ENCODE assay signal across 8 mouse cellular contexts in the genomic region with DNA sequence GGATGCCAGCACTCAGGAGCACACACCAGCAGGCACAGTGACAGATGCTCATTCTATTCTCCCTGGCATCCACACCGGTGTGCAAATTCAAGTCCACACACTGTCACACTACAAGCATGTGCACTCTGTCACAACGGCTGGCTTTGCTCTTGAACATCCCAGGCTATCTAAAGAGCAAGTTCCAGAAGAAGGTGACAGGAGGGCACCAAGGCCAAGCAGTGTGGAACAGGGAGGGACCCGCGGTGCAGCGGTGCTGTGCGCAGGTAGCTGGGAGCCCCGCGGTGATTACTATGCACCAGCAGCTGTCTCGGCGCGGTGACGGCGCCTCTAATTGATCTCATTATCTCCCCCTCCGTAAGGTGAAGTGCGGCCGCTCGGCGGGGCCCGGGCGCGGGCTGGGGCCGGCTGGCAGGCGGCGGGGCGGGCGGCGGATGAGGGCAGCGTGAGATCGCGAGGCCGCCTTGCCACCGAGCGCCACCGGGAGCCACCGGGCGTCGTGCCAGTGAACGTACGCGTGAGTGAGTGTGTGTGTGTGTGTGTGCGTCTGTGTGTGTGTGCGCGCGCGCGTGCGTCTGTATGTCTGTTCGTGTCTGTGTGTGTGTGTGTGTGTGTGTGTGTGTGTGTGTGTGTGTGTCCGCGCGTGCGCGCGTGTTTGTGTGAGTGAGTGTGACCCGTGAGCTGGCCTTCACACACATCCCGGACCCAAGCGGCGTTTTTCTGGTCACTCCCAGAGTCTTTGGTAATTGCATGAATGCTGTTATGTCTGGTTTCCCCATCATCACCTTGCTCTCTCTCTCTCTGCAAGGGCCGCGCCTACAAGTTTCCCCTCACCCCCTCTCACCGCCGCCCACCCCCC.
A peak's percentile ranks its signal among the peaks of the same experiment; 100 is the strongest.
DNase-seq lines count a peak whose midpoint lies in the region; ATAC-seq and TF ChIP-seq lines count a peak whose summit lies in the region.

No protein-coding gene starts in this region.

- no peak for TF ChIP-seq CTCF in heart, postnatal 0 days (IDR thresholded peaks at IDR 0.05; ENCODE audit: low read depth)

- peak overlapping the region; percentile 33 for H3K4me3 ChIP-seq in forebrain, embryonic 11.5 days (ENCODE audit: low read depth, low read length)
- peak overlapping the region; percentile 53 for H3K4me3 ChIP-seq in heart, postnatal 0 days (ENCODE audit: low read depth, low read length)
- H3K4me3 ChIP-seq in liver, embryonic 15.5 days (replicated peaks) = peak overlapping the region; percentile 21; the same call in 1 of the 2 replicates
- H3K4me3 ChIP-seq in neural tube, embryonic 15.5 days (replicated peaks) = peak overlapping the region; percentile 49

- H3K4me2 ChIP-seq in forebrain, embryonic 11.5 days (ENCODE audit: low read depth, low read length, severe bottlenecking) = peak overlapping the region; percentile 71
- peak overlapping the region; percentile 91 for H3K4me2 ChIP-seq in heart, postnatal 0 days (ENCODE audit: low read depth, low read length)
- peak overlapping the region; percentile 49 for H3K4me2 ChIP-seq in liver, embryonic 15.5 days
- H3K4me2 ChIP-seq in neural tube, embryonic 15.5 days = peak overlapping the region; percentile 84

- no peak for TF ChIP-seq EP300 in heart, postnatal 0 days (IDR thresholded peaks at IDR 0.05; ENCODE audit: low read depth)

- H3K36me3 ChIP-seq in forebrain, embryonic 11.5 days (ENCODE audit: control insufficient read depth, insufficient read depth, low read length) = no peaks in the 10 kb centered on the region
- no peaks in the 10 kb centered on the region for H3K36me3 ChIP-seq in heart, postnatal 0 days (replicated peaks; ENCODE audit: control insufficient read depth, insufficient read depth, low read length)
- no peaks in the 10 kb centered on the region for H3K36me3 ChIP-seq in liver, embryonic 15.5 days (replicated peaks)
- no peaks in the 10 kb centered on the region for H3K36me3 ChIP-seq in neural tube, embryonic 15.5 days

- peak overlapping the region; percentile 58 for H3K27ac ChIP-seq in forebrain, embryonic 11.5 days (ENCODE audit: low read depth, low read length)
- H3K27ac ChIP-seq in heart, postnatal 0 days (ENCODE audit: low read depth) = no peak overlapping the region
- no peak overlapping the region for H3K27ac ChIP-seq in liver, embryonic 15.5 days (replicated peaks)
- H3K27ac ChIP-seq in neural tube, embryonic 15.5 days (replicated peaks) = peak overlapping the region; percentile 88

- DNase-seq in heart, adult 18-20 months = peak; percentile 28 to 64
- DNase-seq in heart, postnatal 25 days (ENCODE audit: low spot score) = no peak
- DNase-seq in forebrain, embryonic 11.5 days (ENCODE audit: low spot score) = peak; percentile 82
- peak; percentile 30 for DNase-seq in heart, postnatal 0 days (ENCODE audit: low spot score)
- peak; percentile 41 to 80 for DNase-seq in kidney, postnatal 36 days
- DNase-seq in urinary bladder, postnatal 14 days (ENCODE audit: low spot score) = peak; percentile 60

- peaks cover 20% of the 10 kb centered on the region for H3K4me1 ChIP-seq in forebrain, embryonic 11.5 days (replicated peaks; ENCODE audit: control insufficient read depth, insufficient read depth, low read length)
- H3K4me1 ChIP-seq in heart, postnatal 0 days (ENCODE audit: control insufficient read depth, insufficient read depth) = 0 out of 2 replicates have a peak, but pooled peaks cover 5% of the 10 kb centered on the region
- no peaks in the 10 kb centered on the region for H3K4me1 ChIP-seq in liver, embryonic 15.5 days (replicated peaks)
- peaks cover 36% of the 10 kb centered on the region for H3K4me1 ChIP-seq in neural tube, embryonic 15.5 days

- peak overlapping the region; percentile 55 for H3K9ac ChIP-seq in forebrain, embryonic 11.5 days (ENCODE audit: low read length)
- H3K9ac ChIP-seq in heart, postnatal 0 days (replicated peaks; ENCODE audit: low read depth, low read length) = peak overlapping the region; percentile 42
- H3K9ac ChIP-seq in liver, embryonic 15.5 days = no peak overlapping the region
- peak overlapping the region; percentile 55 for H3K9ac ChIP-seq in neural tube, embryonic 15.5 days (replicated peaks)

- ATAC-seq in forebrain, embryonic 11.5 days (replicated peaks; ENCODE audit: low FRiP score) = peak; percentile 62
- peak; percentile 62 for ATAC-seq in heart, postnatal 0 days (ENCODE audit: insufficient read depth, low read depth)
- ATAC-seq in liver, embryonic 15.5 days (ENCODE audit: insufficient read depth) = no peak
- peak; percentile 73 for ATAC-seq in neural tube, embryonic 15.5 days (ENCODE audit: low FRiP score)

- 2% methylated on average over 53 of the region's 62 CpGs for WGBS in forebrain, embryonic 11.5 days
- 2% methylated on average over 57 of the region's 62 CpGs for WGBS in heart, postnatal 0 days
- WGBS in liver, embryonic 15.5 days (ENCODE audit: insufficient replicate concordance) = 3% methylated on average over 61 of the region's 62 CpGs
- WGBS in neural tube, embryonic 15.5 days = under 1% methylated on average over 59 of the region's 62 CpGs

- H3K9me3 ChIP-seq in forebrain, embryonic 11.5 days (ENCODE audit: control insufficient read depth, low read length) = no peaks in the 10 kb centered on the region
- no peaks in the 10 kb centered on the region for H3K9me3 ChIP-seq in heart, postnatal 0 days (replicated peaks; ENCODE audit: control insufficient read depth, low read length)
- H3K9me3 ChIP-seq in liver, embryonic 15.5 days (replicated peaks) = no peaks in the 10 kb centered on the region
- H3K9me3 ChIP-seq in neural tube, embryonic 15.5 days (replicated peaks) = no peaks in the 10 kb centered on the region

- intact Hi-C loops in heart, postnatal 25 days (cut with DNase I) = loop anchor here (2.0 to 10.0 kb wide), 2 partner anchors 121 to 145 kb away; no protein-coding TSS in a partner anchor

- no peaks in the 10 kb centered on the region; the same call in 1 of the 2 replicates for H3K27me3 ChIP-seq in forebrain, embryonic 11.5 days (ENCODE audit: control insufficient read depth, insufficient read depth, low read length)
- H3K27me3 ChIP-seq in heart, postnatal 0 days (ENCODE audit: control insufficient read depth, insufficient read depth, low read length) = peaks cover 15% of the 10 kb centered on the region; the same call in 1 of the 2 replicates
- peaks cover 31% of the 10 kb centered on the region for H3K27me3 ChIP-seq in liver, embryonic 15.5 days
- H3K27me3 ChIP-seq in neural tube, embryonic 15.5 days (replicated peaks) = no peaks in the 10 kb centered on the region

Comparison
In these comparisons a context has a peak if more than half of its experiments do, and no peak if none do; other contexts are left out.
1. H3K27ac ChIP-seq: peak in forebrain, embryonic 11.5 days (single experiment) and neural tube, embryonic 15.5 days (single experiment); none in heart, postnatal 0 days (single experiment) and liver, embryonic 15.5 days (single experiment).
2. Peak in every context shown above with its lines, with median percentiles within 50 percentile points of each other: H3K4me2 ChIP-seq and H3K4me3 ChIP-seq.